Mouse (Mus musculus): ENCODE data around the gene Hcrtr2.

Gene Hcrtr2

GRCm38 (mm10) chr9:76235945-76236503 lies 87.6 kb downstream of the Hcrtr2 start:
- DNase-seq (ENCODE audit: low spot score in 2 of 2): peak in 1 of 2 experiments; percentile 9

GRCm38 (mm10) chr9:76234899-76235298 lies 88.8 kb downstream of the Hcrtr2 start:
- DNase-seq (ENCODE audit: low spot score in 2 of 2): no peak

GRCm38 (mm10) chr9:76230400-76230799 lies 93.3 kb downstream of the Hcrtr2 start:
- no peak for DNase-seq (ENCODE audit: low spot score in 2 of 2)

- DNase-seq (ENCODE audit: low spot score in 2 of 2): no peak
These were observed 106.3 kb downstream of the Hcrtr2 start for GRCm38 (mm10) chr9:76217178-76217975.

GRCm38 (mm10) chr9:76214678-76215077 lies 109.0 kb downstream of the Hcrtr2 start:
- DNase-seq (ENCODE audit: low spot score in 2 of 2): no peak

- no peak for DNase-seq (ENCODE audit: low spot score in 2 of 2)
These were observed 110.1 kb downstream of the Hcrtr2 start, which contains the start of gene Gfral for GRCm38 (mm10) chr9:76213557-76213956. Gene Gfral, minus strand, starts transcription at chr9:76213657.

- no peak for DNase-seq (ENCODE audit: low spot score in 2 of 2)
These were observed 126.7 kb downstream of the Hcrtr2 start for GRCm38 (mm10) chr9:76196917-76197316.

GRCm38 (mm10) chr9:76179221-76179620 lies 144.4 kb downstream of the Hcrtr2 start:
- DNase-seq (ENCODE audit: low spot score in 2 of 2): no peak
